Mouse (Mus musculus): ENCODE measurements around the gene Aebp1. TPM values are rescaled to one million over a fixed set of nuclear protein-coding genes. Genes with fewer than 3 reads are reported as not detected.

The Aebp1 gene
- polyA plus RNA-seq, 1 experiment from 2014 or later: 4.6 TPM

GRCm38 (mm10) chr11:5919606-5920005 lies 57.9 kb downstream of the Aebp1 start:
- no peak for DNase-seq (ENCODE audit: low spot score)

GRCm38 (mm10) chr11:5920323-5920960 lies 58.7 kb downstream of the Aebp1 start:
- peak; percentile 12 for DNase-seq (ENCODE audit: low spot score)

Other genes with a start within 250 kb of the Aebp1 start
- 249 and 266 TPM in 2 replicates for gene Mrps24, start 146.3 kb upstream of the Aebp1 start, polyA plus RNA-seq (2015; fragmentation: Nextera tagmentation; extraction: Ambion mirVana)
- 18.1 and 20.6 TPM in 2 replicates for gene Urgcp, start 99.6 kb upstream of the Aebp1 start, polyA plus RNA-seq (2015; fragmentation: Nextera tagmentation; extraction: Ambion mirVana)
- gene Dbnl, start 73.5 kb upstream of the Aebp1 start, polyA plus RNA-seq (2015; fragmentation: Nextera tagmentation; extraction: Ambion mirVana): 134 and 147 TPM in 2 replicates
- gene Pgam2, start 58.2 kb upstream of the Aebp1 start, polyA plus RNA-seq (2015; fragmentation: Nextera tagmentation; extraction: Ambion mirVana): 29.5 and 35.8 TPM in 2 replicates
- gene Polm, start 23.9 kb upstream of the Aebp1 start, polyA plus RNA-seq (2015; fragmentation: Nextera tagmentation; extraction: Ambion mirVana): 8.7 and 9.5 TPM in 2 replicates
- 97.0 and 118 TPM in 2 replicates for gene Pold2, start 16.3 kb downstream of the Aebp1 start, polyA plus RNA-seq (2015; fragmentation: Nextera tagmentation; extraction: Ambion mirVana)
- gene Myl7, start 36.8 kb downstream of the Aebp1 start, polyA plus RNA-seq (2015; fragmentation: Nextera tagmentation; extraction: Ambion mirVana): 6.8 and 7.0 TPM in 2 replicates
- gene Gck, start 88.1 kb downstream of the Aebp1 start, polyA plus RNA-seq (2015; fragmentation: Nextera tagmentation; extraction: Ambion mirVana): 1.0 and 1.4 TPM in 2 replicates
- gene Ykt6, start 93.7 kb downstream of the Aebp1 start, polyA plus RNA-seq (2015; fragmentation: Nextera tagmentation; extraction: Ambion mirVana): 52.7 and 55.1 TPM in 2 replicates
- 2.0 and 2.3 TPM in 2 replicates for gene Camk2b, start 204.4 kb downstream of the Aebp1 start, polyA plus RNA-seq (2015; fragmentation: Nextera tagmentation; extraction: Ambion mirVana)